Mouse (Mus musculus) frontal cortex, postnatal 36 days (tissue): Measurements from ENCODE around the gene B4galnt4.

Experiments
- DNase-seq, 2 experiments: peaks; one replicate each; pipeline ENCODE4 v3.0.0; 2022; ENCODE audit warnings: low spot score in 2 of 2

B4galnt4 gene

GRCm38 (mm10) chr7:141070058-141070862, 9.4 kb downstream of the B4galnt4 start:
- DNase-seq: peak; percentile 78 to 82

GRCm38 (mm10) chr7:141072017-141072745, 11.3 kb downstream of the B4galnt4 start:
- no peak for DNase-seq

GRCm38 (mm10) chr7:141073782-141074181, 12.9 kb downstream of the B4galnt4 start:
- DNase-seq: peak in 1 of 2 experiments; percentile 39

- DNase-seq: no peak
Measured at GRCm38 (mm10) chr7:141077841-141078240, 16.9 kb downstream of the B4galnt4 start, which contains the start of gene Pkp3. Gene Pkp3, plus strand, starts transcription at chr7:141078218.

- DNase-seq: no peak
Measured at GRCm38 (mm10) chr7:141078876-141079275, 18.0 kb downstream of the B4galnt4 start.

- no peak for DNase-seq
Measured at GRCm38 (mm10) chr7:141079481-141080449, 18.9 kb downstream of the B4galnt4 start.

- DNase-seq: no peak
Measured at GRCm38 (mm10) chr7:141087894-141088293, 27.0 kb downstream of the B4galnt4 start.

GRCm38 (mm10) chr7:141088473-141088872, 27.6 kb downstream of the B4galnt4 start:
- no peak for DNase-seq

- DNase-seq: no peak
Measured at GRCm38 (mm10) chr7:141090228-141090627, 29.3 kb downstream of the B4galnt4 start.

GRCm38 (mm10) chr7:141092051-141092735, 31.3 kb downstream of the B4galnt4 start:
- peak; percentile 21 to 31 for DNase-seq

GRCm38 (mm10) chr7:141093950-141094349, 33.0 kb downstream of the B4galnt4 start:
- no peak for DNase-seq

GRCm38 (mm10) chr7:141094487-141095205, 33.7 kb downstream of the B4galnt4 start:
- no peak for DNase-seq

GRCm38 (mm10) chr7:141096021-141096420, 35.1 kb downstream of the B4galnt4 start:
- DNase-seq: no peak

- DNase-seq: no peak
Measured at GRCm38 (mm10) chr7:141096649-141097056, 35.7 kb downstream of the B4galnt4 start.

GRCm38 (mm10) chr7:141097177-141097576, 36.3 kb downstream of the B4galnt4 start:
- DNase-seq: no peak

GRCm38 (mm10) chr7:141099911-141100691, 39.2 kb downstream of the B4galnt4 start, which contains the start of gene Sigirr:
Gene Sigirr, minus strand, starts transcription at chr7:141100572.
- DNase-seq: peak; percentile 17 to 37

GRCm38 (mm10) chr7:141103161-141103560, 42.3 kb downstream of the B4galnt4 start:
- no peak for DNase-seq

- DNase-seq: no peak
Measured at GRCm38 (mm10) chr7:141115874-141116273, 55.0 kb downstream of the B4galnt4 start.

GRCm38 (mm10) chr7:141117636-141118035, 56.7 kb downstream of the B4galnt4 start, which contains the start of gene Ano9:
Gene Ano9, minus strand, starts transcription at chr7:141117806.
- DNase-seq: no peak
